Mouse (Mus musculus): ENCODE data around the gene Ugt1a6a. TPM values are rescaled to one million over a fixed set of nuclear protein-coding genes. Genes with fewer than 3 reads are reported as not detected.
"Not testable (repeated sequence)": the region's sequence is repeated elsewhere in the genome, so short reads cannot be mapped to it uniquely, and the experiment has no call there.

Ugt1a6a gene
- polyA plus RNA-seq, 1 experiment from 2014 or later = 1.4 TPM

GRCm38 (mm10) chr1:88138145-88138544 lies 3.5 kb downstream of the Ugt1a6a start:
- Histone ChIP-seq H3K27me3 (no peaks in the 10 kb centered on the region), H3K36me3 (no peaks in the 10 kb centered on the region), H3K4me3 (no peak overlapping the region), H3K4me2 (replicated peaks) (no peak overlapping the region), H3K27ac (no peak overlapping the region), H3K4me1 (peaks cover 11% of the 10 kb centered on the region; the same call in 1 of the 2 replicates), H3K9me3 (no peaks in the 10 kb centered on the region), H3K9ac (no peak overlapping the region)
- ATAC-seq (ENCODE audit: low FRiP score, low read depth) = no peak
- 85% methylated on average over 1 of the region's 1 CpGs for WGBS

DNA sequence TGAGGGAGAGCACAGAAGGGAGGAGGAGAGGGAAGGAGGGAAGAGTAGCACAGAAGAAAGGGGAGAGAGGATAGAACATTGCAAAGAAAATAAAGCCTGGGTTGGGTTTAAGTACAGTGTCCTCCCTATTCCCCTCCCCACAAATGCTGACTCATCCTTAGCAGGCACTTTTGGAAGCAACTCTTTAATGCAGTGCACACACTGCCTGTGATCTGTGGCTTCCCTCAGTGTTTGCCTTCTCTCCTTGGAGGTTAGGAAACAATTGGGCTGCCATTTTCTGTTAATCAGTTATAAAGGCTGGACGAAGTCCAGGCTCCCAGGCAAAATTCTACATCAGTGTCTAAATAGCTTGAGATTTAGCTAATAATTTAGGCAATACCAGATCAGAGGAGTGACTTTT lies 5.9 kb downstream of the Ugt1a6a start:
- not testable (repeated sequence) for H3K36me3 ChIP-seq; H3K4me3 ChIP-seq; H3K27ac ChIP-seq; H3K4me2 ChIP-seq (replicated peaks); H3K4me1 ChIP-seq; H3K27me3 ChIP-seq; H3K9ac ChIP-seq; ATAC-seq (ENCODE audit: low FRiP score, low read depth); H3K9me3 ChIP-seq
- 71% methylated on average over 1 of the region's 1 CpGs for WGBS

GRCm38 (mm10) chr1:88143966-88144675 lies 9.5 kb downstream of the Ugt1a6a start:
- not testable (repeated sequence) for H3K9me3 ChIP-seq; H3K4me2 ChIP-seq (replicated peaks); H3K27ac ChIP-seq; H3K4me3 ChIP-seq; H3K4me1 ChIP-seq; H3K27me3 ChIP-seq; H3K36me3 ChIP-seq; H3K9ac ChIP-seq; ATAC-seq (ENCODE audit: low FRiP score, low read depth)
- 2% methylated on average over 5 of the region's 5 CpGs for WGBS

DNA sequence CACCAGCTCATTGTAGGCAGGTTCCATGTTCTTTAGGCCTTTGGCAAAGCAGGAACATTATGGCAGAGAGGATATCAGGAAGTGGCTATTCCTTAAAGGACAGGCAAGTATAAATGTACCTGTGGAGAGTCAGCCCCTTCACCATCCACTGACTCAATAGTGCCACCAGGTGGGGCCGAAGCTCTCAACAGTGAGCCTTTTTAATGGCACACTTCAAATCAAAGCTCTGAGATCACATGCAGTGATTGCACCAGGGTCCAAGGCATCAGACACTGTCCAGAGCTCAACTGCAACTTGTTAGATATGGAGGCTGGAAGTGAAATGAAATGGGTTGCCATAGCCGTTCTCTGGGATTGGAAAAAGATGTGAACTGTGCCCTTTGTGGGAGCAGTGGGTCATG lies 10.7 kb downstream of the Ugt1a6a start:
- not testable (repeated sequence) for H3K27ac ChIP-seq; H3K9ac ChIP-seq; H3K4me2 ChIP-seq (replicated peaks); H3K4me3 ChIP-seq; H3K9me3 ChIP-seq; H3K27me3 ChIP-seq; H3K36me3 ChIP-seq; H3K4me1 ChIP-seq; ATAC-seq (ENCODE audit: low FRiP score, low read depth)
- WGBS = 58% methylated on average over 2 of the region's 2 CpGs

GRCm38 (mm10) chr1:88150133-88150532 lies 15.5 kb downstream of the Ugt1a6a start:
- H3K4me1 ChIP-seq; H3K4me2 ChIP-seq (replicated peaks); H3K36me3 ChIP-seq; H3K27me3 ChIP-seq; H3K27ac ChIP-seq; ATAC-seq (ENCODE audit: low FRiP score, low read depth); H3K4me3 ChIP-seq; H3K9me3 ChIP-seq; H3K9ac ChIP-seq: not testable (repeated sequence)
- 78% methylated on average over 2 of the region's 2 CpGs for WGBS

GRCm38 (mm10) chr1:88158430-88158829 lies 23.8 kb downstream of the Ugt1a6a start:
- Histone ChIP-seq H3K4me1 (no peaks in the 10 kb centered on the region), H3K36me3 (no peaks in the 10 kb centered on the region), H3K9ac (no peak overlapping the region), H3K4me3 (no peak overlapping the region), H3K9me3 (no peaks in the 10 kb centered on the region), H3K27ac (no peak overlapping the region), H3K27me3 (no peaks in the 10 kb centered on the region), H3K4me2 (replicated peaks) (no peak overlapping the region)
- WGBS = 84% methylated on average over 2 of the region's 2 CpGs
- ATAC-seq (ENCODE audit: low FRiP score, low read depth) = no peak

DNA sequence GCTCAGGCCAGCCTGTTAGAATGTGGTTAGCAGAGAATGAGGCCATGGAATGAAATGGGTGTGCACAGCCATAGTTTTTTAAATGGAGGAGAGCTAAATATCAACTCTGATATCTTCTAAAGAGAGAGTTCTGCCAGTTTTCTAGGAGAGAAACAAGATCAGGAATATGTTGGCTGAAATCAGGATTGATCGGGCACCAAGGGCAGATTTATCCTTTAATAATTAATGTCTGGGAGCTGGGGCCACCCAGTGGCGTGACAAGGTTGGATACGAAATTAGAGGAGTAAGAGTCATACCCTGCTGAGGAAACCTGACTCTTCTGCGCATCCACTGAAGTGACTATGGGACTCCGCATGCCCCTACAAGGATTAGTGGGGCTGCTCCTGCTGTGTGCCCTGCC lies 31.1 kb downstream of the Ugt1a6a start, which contains the start of gene Ugt1a5:
Ugt1a5 (plus strand) TSS at position 302 of the 400 bp plus-strand sequence.
- 78% methylated on average over 5 of the region's 5 CpGs for WGBS
- ATAC-seq (ENCODE audit: low FRiP score, low read depth) = no peak

DNA sequence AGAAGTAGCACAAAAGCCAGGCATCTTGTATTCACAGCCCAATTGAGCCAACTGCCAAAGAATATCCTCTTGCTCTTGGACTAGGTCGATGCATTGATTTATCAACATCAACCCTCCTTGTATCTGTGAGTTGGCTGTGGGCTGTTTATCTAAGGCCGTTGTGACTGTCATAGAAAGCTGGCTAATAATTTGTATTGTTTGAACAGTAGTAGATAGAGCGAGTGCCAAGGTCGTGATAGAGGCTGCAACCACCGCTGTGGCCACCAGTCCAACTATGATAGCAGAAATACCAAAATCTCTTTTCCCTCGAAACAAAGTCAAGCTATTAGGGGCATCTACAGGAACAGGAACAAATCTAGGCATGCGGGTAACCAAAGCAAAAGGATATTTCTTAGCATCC lies 37.6 kb downstream of the Ugt1a6a start:
- not testable (repeated sequence) for H3K4me1 ChIP-seq; H3K4me2 ChIP-seq (replicated peaks); H3K9ac ChIP-seq; H3K27ac ChIP-seq; H3K4me3 ChIP-seq; ATAC-seq (ENCODE audit: low FRiP score, low read depth); H3K36me3 ChIP-seq; H3K27me3 ChIP-seq
- peaks cover 16% of the 10 kb centered on the region for H3K9me3 ChIP-seq
- WGBS = 82% methylated on average over 7 of the region's 7 CpGs

More for the DNA sequence above, 31.1 kb downstream of the Ugt1a6a start, which contains the start of gene Ugt1a5:
- H3K36me3 ChIP-seq = no peaks in the 10 kb centered on the region
- no peaks in the 10 kb centered on the region for H3K9me3 ChIP-seq
- H3K4me1 ChIP-seq = no peaks in the 10 kb centered on the region
- H3K9ac ChIP-seq = no peak within 1 kb of the TSS
- no peak within 1 kb of the TSS for H3K27ac ChIP-seq
- no peaks in the 10 kb centered on the region for H3K27me3 ChIP-seq
- H3K4me2 ChIP-seq (replicated peaks) = no peak within 1 kb of the TSS
- H3K4me3 ChIP-seq = no peak within 1 kb of the TSS

GRCm38 (mm10) chr1:88179657-88180056 lies 45.0 kb downstream of the Ugt1a6a start:
- Histone ChIP-seq H3K27ac (no peak overlapping the region), H3K4me1 (no peaks in the 10 kb centered on the region), H3K4me3 (no peak overlapping the region), H3K9ac (no peak overlapping the region), H3K27me3 (no peaks in the 10 kb centered on the region; the same call in 1 of the 2 replicates), H3K36me3 (no peaks in the 10 kb centered on the region), H3K9me3 (peaks cover 29% of the 10 kb centered on the region), H3K4me2 (replicated peaks) (no peak overlapping the region)
- 81% methylated on average over 1 of the region's 1 CpGs for WGBS
- ATAC-seq (ENCODE audit: low FRiP score, low read depth) = no peak

DNA sequence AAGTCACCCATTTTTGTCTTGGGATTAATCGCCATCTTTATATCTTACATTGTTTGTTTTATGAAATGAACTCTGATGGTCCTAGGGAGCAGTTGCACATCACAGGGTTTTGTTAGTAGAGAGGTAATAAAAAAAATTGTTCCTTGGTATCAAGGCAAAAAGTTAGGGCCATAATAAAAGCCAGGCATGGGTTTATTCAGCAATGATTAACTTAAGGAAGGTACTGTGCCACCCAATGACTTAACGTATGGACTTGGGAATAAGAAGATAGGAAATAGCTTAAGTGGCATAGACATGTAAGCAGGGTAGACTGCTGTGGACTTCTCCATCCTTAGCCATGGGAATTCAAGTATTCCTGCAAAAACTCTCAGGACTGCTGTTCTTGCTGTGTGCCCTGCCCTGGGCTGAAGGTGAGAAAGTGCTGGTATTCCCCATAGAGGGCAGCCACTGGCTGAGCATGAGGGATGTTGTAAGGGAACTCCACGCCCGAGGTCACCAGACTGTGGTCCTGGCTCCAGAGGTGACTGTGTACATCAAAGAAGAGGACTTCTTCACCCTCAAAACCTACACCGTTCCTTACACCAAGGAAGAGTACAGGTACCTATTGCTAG lies 51.8 kb downstream of the Ugt1a6a start:
- no peaks in the 10 kb centered on the region; the same call in 1 of the 2 replicates for H3K9me3 ChIP-seq
- H3K4me2 ChIP-seq (replicated peaks) = no peak overlapping the region
- H3K27me3 ChIP-seq = no peaks in the 10 kb centered on the region; the same call in 1 of the 2 replicates
- ATAC-seq (ENCODE audit: low FRiP score, low read depth) = no peak
- no peak overlapping the region for H3K27ac ChIP-seq
- H3K36me3 ChIP-seq = no peaks in the 10 kb centered on the region
- 83% methylated on average over 5 of the region's 5 CpGs for WGBS
- H3K4me1 ChIP-seq = no peaks in the 10 kb centered on the region
- H3K4me3 ChIP-seq = no peak overlapping the region
- no peak overlapping the region for H3K9ac ChIP-seq

- Histone ChIP-seq H3K4me3 (no peak overlapping the region), H3K27me3 (no peaks in the 10 kb centered on the region), H3K9ac (no peak overlapping the region), H3K4me2 (replicated peaks) (no peak overlapping the region), H3K27ac (no peak overlapping the region), H3K36me3 (no peaks in the 10 kb centered on the region), H3K9me3 (no peaks in the 10 kb centered on the region; the same call in 1 of the 2 replicates), H3K4me1 (no peaks in the 10 kb centered on the region)
- 75% methylated on average over 3 of the region's 3 CpGs for WGBS
- no peak for ATAC-seq (ENCODE audit: low FRiP score, low read depth)
Observed at GRCm38 (mm10) chr1:88192136-88192535, 57.5 kb downstream of the Ugt1a6a start.

DNA sequence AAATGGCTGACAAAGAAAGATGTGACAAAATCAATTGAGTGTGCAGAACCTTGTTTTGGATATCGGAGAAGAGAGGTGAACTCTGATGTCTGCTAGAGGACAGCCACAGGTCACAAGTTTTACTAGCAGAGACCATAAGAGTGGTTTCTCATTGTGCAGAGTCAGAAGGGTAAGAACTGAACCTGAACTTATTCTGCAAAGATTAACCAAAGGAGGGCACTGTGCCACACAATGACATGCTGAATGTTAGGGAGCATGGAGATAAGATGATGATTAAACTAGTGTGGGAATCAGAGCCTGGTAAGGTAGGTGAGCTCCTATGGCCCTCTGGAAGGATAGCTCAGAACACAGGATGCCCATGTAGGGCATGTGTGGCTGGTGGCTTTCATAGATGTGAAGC lies 61.1 kb downstream of the Ugt1a6a start:
- Histone ChIP-seq H3K4me2 (replicated peaks) (no peak overlapping the region), H3K9ac (no peak overlapping the region)
- 85% methylated on average over 1 of the region's 1 CpGs for WGBS

More for the DNA sequence above, 61.1 kb downstream of the Ugt1a6a start:
- Histone ChIP-seq H3K27me3 (no peaks in the 10 kb centered on the region), H3K9me3 (no peaks in the 10 kb centered on the region), H3K4me3 (no peak overlapping the region), H3K4me1 (no peaks in the 10 kb centered on the region), H3K27ac (no peak overlapping the region), H3K36me3 (no peaks in the 10 kb centered on the region)
- ATAC-seq (ENCODE audit: low FRiP score, low read depth) = no peak
